Mouse (Mus musculus) liver, embryonic 15.5 days (tissue): ENCODE measurements around the gene Abi3bp. TPM values are rescaled to one million over a fixed set of nuclear protein-coding genes. Genes with fewer than 3 reads are reported as not detected.

Experiments used
- ATAC-seq: fragments of 200-750 bp; cut with Nextera tagmentation; 2 replicates; pipeline ENCODE4 v1.8.0; 2017; ENCODE audit warnings: moderate number of reproducible peaks, mild to moderate bottlenecking, moderate library complexity; ENCODE audit not compliant: insufficient read depth
- H3K27ac ChIP-seq: fragments of 300-500 bp; sonication (generic); replicated peaks from 2 replicates; pipeline ENCODE4 v1.5.1; 2015; ENCODE audit warnings: mild to moderate bottlenecking, inconsistent platforms
- H3K27me3 ChIP-seq: fragments of 300-500 bp; sonication (generic); 2 replicates; pipeline ENCODE4 v1.6.1; 2015; ENCODE audit warnings: mild to moderate bottlenecking, inconsistent platforms
- H3K36me3 ChIP-seq: fragments of 300-500 bp; sonication (generic); replicated peaks from 2 replicates; pipeline ENCODE4 v1.6.1; 2015; ENCODE audit warnings: moderate library complexity, mild to moderate bottlenecking, inconsistent platforms
- H3K4me1 ChIP-seq: fragments of 300-500 bp; sonication (generic); replicated peaks from 2 replicates; pipeline ENCODE4 v1.6.1; 2015; ENCODE audit warnings: inconsistent platforms
- H3K4me2 ChIP-seq: fragments of 300-500 bp; sonication (generic); 2 replicates; pipeline ENCODE4 v1.6.1; 2015; ENCODE audit warnings: moderate library complexity, mild to moderate bottlenecking, inconsistent platforms
- H3K4me3 ChIP-seq: fragments of 300-500 bp; sonication (generic); replicated peaks from 2 replicates; pipeline ENCODE4 v1.5.1; 2015; ENCODE audit warnings: mild to moderate bottlenecking, inconsistent platforms
- H3K9ac ChIP-seq: fragments of 300-500 bp; sonication (generic); 2 replicates; pipeline ENCODE4 v1.6.1; 2015; ENCODE audit warnings: moderate library complexity, mild to moderate bottlenecking, inconsistent platforms
- H3K9me3 ChIP-seq: fragments of 300-500 bp; sonication (generic); replicated peaks from 2 replicates; pipeline ENCODE4 v1.6.1; 2016; ENCODE audit warnings: inconsistent platforms
- WGBS: fragments of 180-500 bp; shearing (Covaris S2); methylation state at CpG from one replicate; pipeline ENCODE4 v1.1.7; 2015; ENCODE audit warnings: mixed read lengths; ENCODE audit not compliant: insufficient replicate concordance; 5-methylcytosine and 5-hydroxymethylcytosine counted together
- polyA plus RNA-seq: library from polyadenylated mRNA; unstranded; fragments of >200 nt; fragmentation: Nextera tagmentation; extraction: Ambion mirVana; gene quantifications from 2 replicates; pipeline ENCODE4 v1.2.1, GENCODE M21; 2015

Abi3bp gene
- polyA plus RNA-seq, 1 experiment from 2014 or later, result 0.45 TPM

- no peak for ATAC-seq
- 36% methylated on average over 12 of the region's 12 CpGs for WGBS
- Histone ChIP-seq H3K27me3 (no peaks in the 10 kb centered on the region), H3K36me3 (no peaks in the 10 kb centered on the region), H3K4me2 (no peak overlapping the region), H3K4me3 (no peak overlapping the region), H3K4me1 (no peaks in the 10 kb centered on the region), H3K9ac (no peak overlapping the region), H3K9me3 (no peaks in the 10 kb centered on the region), H3K27ac (no peak overlapping the region)
Measured at GRCm38 (mm10) chr16:56478575-56479191, 1.0 kb downstream of the Abi3bp start.

DNA sequence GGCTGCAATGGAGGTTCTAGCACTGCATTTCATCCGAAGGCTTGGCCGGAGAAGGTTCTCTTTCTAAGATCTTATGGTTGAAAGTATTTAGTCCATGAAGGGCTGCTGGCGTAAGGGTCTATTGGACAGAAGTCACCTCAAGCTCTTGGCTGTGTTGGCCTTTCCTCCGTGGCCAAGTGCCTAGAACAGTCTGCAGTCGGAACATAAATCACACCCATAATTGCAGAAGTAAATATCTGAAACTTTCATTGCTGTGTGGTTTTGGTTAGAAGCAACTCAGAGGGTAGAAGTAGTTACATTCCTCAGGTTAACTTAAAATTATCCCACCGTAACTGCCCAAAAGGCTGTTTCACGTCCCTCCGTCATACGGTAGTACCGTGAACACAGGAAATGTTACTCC lies 5.8 kb downstream of the Abi3bp start:
- no peak overlapping the region for H3K27ac ChIP-seq
- no peaks in the 10 kb centered on the region for H3K36me3 ChIP-seq
- 67% methylated on average over 10 of the region's 10 CpGs for WGBS
- no peak overlapping the region for H3K4me2 ChIP-seq
- no peak overlapping the region for H3K4me3 ChIP-seq
- no peaks in the 10 kb centered on the region for H3K4me1 ChIP-seq
- no peaks in the 10 kb centered on the region for H3K27me3 ChIP-seq
- H3K9me3 ChIP-seq, result no peaks in the 10 kb centered on the region
- no peak for ATAC-seq
- no peak overlapping the region for H3K9ac ChIP-seq

DNA sequence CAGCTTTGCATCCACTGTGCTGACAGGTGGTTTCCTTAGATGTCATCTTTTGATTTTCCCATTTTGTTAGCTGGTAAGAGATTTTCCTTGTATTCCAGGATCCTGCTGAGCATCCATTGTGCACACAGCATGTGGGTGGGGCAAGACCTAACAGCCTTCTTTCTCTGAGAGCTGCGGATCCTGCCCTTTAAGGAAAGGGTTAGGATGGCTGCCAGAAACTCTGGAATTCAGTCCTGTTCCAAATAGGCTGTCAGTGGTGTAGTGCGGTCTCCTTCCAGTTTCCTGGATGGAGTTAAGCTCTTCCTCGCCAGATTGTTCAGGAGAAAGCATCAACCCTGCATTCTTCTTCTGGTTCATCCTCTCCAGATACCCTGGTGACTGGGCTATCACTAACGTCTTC lies 8.8 kb downstream of the Abi3bp start:
- ATAC-seq, result no peak
- WGBS, result 56% methylated on average over 4 of the region's 4 CpGs
- H3K27me3 ChIP-seq, result no peaks in the 10 kb centered on the region
- no peaks in the 10 kb centered on the region for H3K9me3 ChIP-seq
- H3K27ac ChIP-seq, result no peak overlapping the region
- no peaks in the 10 kb centered on the region for H3K4me1 ChIP-seq
- H3K4me2 ChIP-seq, result no peak overlapping the region
- H3K4me3 ChIP-seq, result no peak overlapping the region
- H3K36me3 ChIP-seq, result no peaks in the 10 kb centered on the region
- H3K9ac ChIP-seq, result no peak overlapping the region

DNA sequence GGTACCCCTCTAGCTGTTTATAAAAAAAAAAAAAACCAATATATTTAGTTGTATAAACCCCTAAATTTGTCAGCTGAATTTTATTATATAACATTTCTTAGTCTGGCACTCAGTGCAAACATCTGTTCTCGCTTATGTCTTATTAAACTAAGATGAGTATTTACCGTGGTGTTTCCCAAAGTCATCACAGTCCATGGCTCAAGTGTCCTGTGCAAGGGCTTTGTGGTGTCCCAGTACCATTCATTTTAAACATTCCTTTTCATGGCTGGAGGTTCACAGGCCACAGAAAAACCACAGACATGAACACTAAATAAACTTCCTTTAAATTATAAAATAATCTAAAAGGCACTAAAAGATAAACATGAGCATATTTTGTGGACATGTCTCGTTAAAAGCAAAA lies 13.2 kb downstream of the Abi3bp start:
- H3K9ac ChIP-seq, result no peak overlapping the region
- no peak for ATAC-seq
- H3K9me3 ChIP-seq, result no peaks in the 10 kb centered on the region
- H3K4me3 ChIP-seq, result no peak overlapping the region
- no peaks in the 10 kb centered on the region for H3K27me3 ChIP-seq
- H3K4me2 ChIP-seq, result no peak overlapping the region
- no peaks in the 10 kb centered on the region for H3K4me1 ChIP-seq
- WGBS, result 53% methylated on average over 3 of the region's 3 CpGs
- H3K27ac ChIP-seq, result no peak overlapping the region
- H3K36me3 ChIP-seq, result no peaks in the 10 kb centered on the region

GRCm38 (mm10) chr16:56495266-56495665 lies 17.6 kb downstream of the Abi3bp start:
- no peak overlapping the region for H3K4me2 ChIP-seq
- no peak for ATAC-seq
- no peak overlapping the region for H3K9ac ChIP-seq
- no peaks in the 10 kb centered on the region for H3K4me1 ChIP-seq
- no peak overlapping the region for H3K27ac ChIP-seq
- WGBS, result 36% methylated on average over 4 of the region's 4 CpGs
- H3K4me3 ChIP-seq, result no peak overlapping the region
- H3K27me3 ChIP-seq, result no peaks in the 10 kb centered on the region
- H3K9me3 ChIP-seq, result no peaks in the 10 kb centered on the region
- H3K36me3 ChIP-seq, result no peaks in the 10 kb centered on the region

DNA sequence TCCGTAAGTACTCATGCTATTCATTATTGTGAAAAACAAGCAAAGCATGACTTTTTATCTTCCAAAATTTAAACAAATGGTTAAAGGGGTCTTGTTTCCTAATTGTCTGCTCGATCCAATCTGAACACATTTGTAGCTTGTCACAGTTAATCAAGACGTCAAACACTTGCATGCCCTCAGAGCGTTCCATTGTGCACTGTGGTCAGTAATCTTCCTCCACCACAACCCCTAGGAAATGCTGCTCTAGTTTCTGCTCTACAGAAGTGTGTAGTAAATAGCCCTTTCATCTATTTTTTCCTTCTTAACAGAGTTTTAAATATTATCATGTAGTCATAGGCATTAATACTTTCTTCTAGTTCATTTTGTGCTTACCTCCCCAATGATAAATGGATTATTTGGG lies 19.1 kb downstream of the Abi3bp start:
- no peaks in the 10 kb centered on the region for H3K27me3 ChIP-seq
- no peaks in the 10 kb centered on the region for H3K36me3 ChIP-seq
- H3K27ac ChIP-seq, result no peak overlapping the region
- no peak overlapping the region for H3K4me3 ChIP-seq
- 30% methylated on average over 4 of the region's 4 CpGs for WGBS
- H3K4me1 ChIP-seq, result no peaks in the 10 kb centered on the region
- H3K9ac ChIP-seq, result no peak overlapping the region
- no peak overlapping the region for H3K4me2 ChIP-seq
- no peak for ATAC-seq
- no peaks in the 10 kb centered on the region for H3K9me3 ChIP-seq

- 44% methylated on average over 1 of the region's 1 CpGs for WGBS
- no peak for ATAC-seq
- Histone ChIP-seq H3K4me1 (no peaks in the 10 kb centered on the region), H3K4me3 (no peak overlapping the region), H3K27me3 (no peaks in the 10 kb centered on the region), H3K9me3 (no peaks in the 10 kb centered on the region), H3K36me3 (no peaks in the 10 kb centered on the region), H3K9ac (no peak overlapping the region), H3K27ac (no peak overlapping the region), H3K4me2 (no peak overlapping the region)
Measured at GRCm38 (mm10) chr16:56498680-56499079, 21.0 kb downstream of the Abi3bp start.

GRCm38 (mm10) chr16:56500441-56500840 lies 22.8 kb downstream of the Abi3bp start:
- H3K4me3 ChIP-seq, result no peak overlapping the region
- no peaks in the 10 kb centered on the region for H3K36me3 ChIP-seq
- no peak overlapping the region for H3K27ac ChIP-seq
- no peaks in the 10 kb centered on the region for H3K4me1 ChIP-seq
- no peak overlapping the region for H3K9ac ChIP-seq
- H3K9me3 ChIP-seq, result no peaks in the 10 kb centered on the region
- 38% methylated on average over 3 of the region's 3 CpGs for WGBS
- no peaks in the 10 kb centered on the region for H3K27me3 ChIP-seq
- H3K4me2 ChIP-seq, result no peak overlapping the region
- ATAC-seq, result no peak

DNA sequence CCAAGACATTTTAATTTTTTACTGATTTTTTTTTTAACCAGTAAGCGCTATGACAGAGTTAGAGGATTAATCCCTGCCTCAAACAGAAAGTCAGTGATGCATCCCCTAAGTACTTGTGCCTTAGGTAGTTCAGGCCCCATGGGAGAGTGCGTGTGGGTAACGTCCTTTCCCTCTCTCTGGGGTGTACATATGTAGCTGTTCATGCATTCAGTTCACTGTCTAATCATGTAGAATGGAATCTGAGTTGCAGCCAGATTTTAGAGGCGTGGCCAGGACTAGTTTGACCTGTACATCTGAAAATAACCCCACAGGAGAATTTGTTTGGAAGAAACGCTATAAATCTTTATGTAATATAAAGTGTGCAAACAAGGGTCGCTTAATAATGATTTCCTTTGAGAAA lies 23.4 kb downstream of the Abi3bp start:
- Histone ChIP-seq H3K4me3 (no peak overlapping the region), H3K36me3 (no peaks in the 10 kb centered on the region), H3K27ac (no peak overlapping the region), H3K4me2 (no peak overlapping the region), H3K9ac (no peak overlapping the region), H3K9me3 (no peaks in the 10 kb centered on the region), H3K27me3 (no peaks in the 10 kb centered on the region), H3K4me1 (no peaks in the 10 kb centered on the region)
- 62% methylated on average over 6 of the region's 6 CpGs for WGBS
- ATAC-seq, result no peak

DNA sequence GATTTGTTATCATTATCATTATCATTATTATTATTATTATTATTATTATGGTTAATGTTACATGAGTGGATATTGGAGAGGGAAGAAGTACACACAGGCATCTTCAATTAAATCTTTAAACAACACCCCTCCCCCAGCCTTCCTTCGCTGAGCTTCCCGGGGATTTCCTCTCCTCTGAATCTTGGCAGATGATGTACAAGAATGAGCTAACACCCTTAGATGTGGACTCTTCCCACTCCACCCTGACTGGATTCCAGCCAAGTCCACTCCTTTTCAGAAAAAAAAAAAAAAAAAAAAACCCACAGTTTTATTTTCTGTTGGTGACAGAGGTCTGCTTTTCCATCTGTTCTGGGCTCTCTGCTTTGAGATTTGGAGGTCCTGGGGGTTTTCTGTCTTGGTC lies 23.8 kb downstream of the Abi3bp start:
- Histone ChIP-seq H3K27ac (no peak overlapping the region), H3K9me3 (no peaks in the 10 kb centered on the region), H3K4me1 (no peaks in the 10 kb centered on the region), H3K27me3 (no peaks in the 10 kb centered on the region), H3K36me3 (no peaks in the 10 kb centered on the region), H3K4me3 (no peak overlapping the region), H3K4me2 (no peak overlapping the region), H3K9ac (no peak overlapping the region)
- 43% methylated on average over 2 of the region's 2 CpGs for WGBS
- no peak for ATAC-seq

DNA sequence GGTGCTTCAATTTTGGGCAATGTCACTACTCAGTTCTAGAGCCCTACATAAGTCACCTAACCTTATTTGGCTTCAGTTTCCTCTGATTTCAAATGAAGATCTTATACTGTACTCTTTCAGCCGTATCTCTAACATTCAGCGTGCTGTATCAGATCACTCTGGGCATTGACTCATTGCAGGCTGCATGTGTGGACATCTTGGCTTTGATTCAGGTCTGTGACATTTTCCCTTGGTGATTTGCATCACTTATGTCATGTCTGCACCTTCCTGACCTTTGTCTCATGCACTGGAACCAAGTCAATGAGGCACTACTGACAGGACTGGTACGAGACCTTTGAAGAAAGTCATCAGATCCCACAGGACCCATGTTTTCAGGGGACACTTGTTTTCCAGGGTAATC lies 24.5 kb downstream of the Abi3bp start:
- H3K36me3 ChIP-seq, result no peaks in the 10 kb centered on the region
- no peak overlapping the region for H3K9ac ChIP-seq
- H3K27me3 ChIP-seq, result no peaks in the 10 kb centered on the region
- H3K9me3 ChIP-seq, result no peaks in the 10 kb centered on the region
- no peak overlapping the region for H3K4me3 ChIP-seq
- WGBS, result 51% methylated on average over 3 of the region's 3 CpGs
- no peak overlapping the region for H3K27ac ChIP-seq
- no peak overlapping the region for H3K4me2 ChIP-seq
- ATAC-seq, result no peak
- no peaks in the 10 kb centered on the region for H3K4me1 ChIP-seq

DNA sequence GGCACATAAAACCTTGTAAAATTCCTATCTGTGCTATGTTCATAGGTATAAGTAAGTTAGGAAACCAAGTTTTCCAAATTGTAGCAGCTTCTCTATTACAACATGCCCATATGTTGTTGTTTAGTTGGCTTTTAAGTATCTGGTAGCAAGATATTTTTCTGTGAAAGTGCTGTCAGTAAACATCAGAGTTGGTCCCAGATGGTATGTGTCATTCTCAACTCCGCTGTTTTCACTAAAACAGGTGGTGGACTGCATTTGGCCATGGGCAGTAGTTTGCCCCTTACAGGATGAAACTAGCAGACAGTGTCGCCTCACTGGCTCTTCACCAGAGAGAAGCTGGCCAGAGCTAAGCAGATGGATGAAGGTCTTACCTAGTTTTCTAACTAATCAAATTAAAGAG lies 26.3 kb downstream of the Abi3bp start:
- 58% methylated on average over 2 of the region's 2 CpGs for WGBS
- no peak overlapping the region for H3K4me3 ChIP-seq
- no peak overlapping the region for H3K4me2 ChIP-seq
- no peak overlapping the region for H3K9ac ChIP-seq
- H3K36me3 ChIP-seq, result no peaks in the 10 kb centered on the region
- ATAC-seq, result no peak
- H3K27me3 ChIP-seq, result no peaks in the 10 kb centered on the region
- H3K9me3 ChIP-seq, result no peaks in the 10 kb centered on the region
- no peaks in the 10 kb centered on the region for H3K4me1 ChIP-seq
- H3K27ac ChIP-seq, result no peak overlapping the region
